Mouse (Mus musculus) left cerebral cortex, postnatal 4 days (tissue): ENCODE data around the gene Pgd. TPM values are rescaled to one million over a fixed set of nuclear protein-coding genes. Genes with fewer than 3 reads are reported as not detected.
"Not testable (repeated sequence)": the region's sequence is repeated elsewhere in the genome, so short reads cannot be mapped to it uniquely, and the experiment has no call there.

Experiments used
- DNase-seq: peaks from one replicate; pipeline ENCODE4 v3.0.0-alpha.2; 2022
- intact Hi-C: fragments of 180-260 bp; cut with DNase I; formaldehyde crosslinking; loops from one replicate; pipeline ENCODE4 v1.15.1; 2025
- total RNA-seq, 2 experiments: library from RNA; stranded (reverse); gene quantifications; 2 replicates each; pipeline ENCODE4 v1.2.3; 2021

Gene Pgd
- 10 to 100 TPM; 64.6 to 64.7 TPM for total RNA-seq

DNA sequence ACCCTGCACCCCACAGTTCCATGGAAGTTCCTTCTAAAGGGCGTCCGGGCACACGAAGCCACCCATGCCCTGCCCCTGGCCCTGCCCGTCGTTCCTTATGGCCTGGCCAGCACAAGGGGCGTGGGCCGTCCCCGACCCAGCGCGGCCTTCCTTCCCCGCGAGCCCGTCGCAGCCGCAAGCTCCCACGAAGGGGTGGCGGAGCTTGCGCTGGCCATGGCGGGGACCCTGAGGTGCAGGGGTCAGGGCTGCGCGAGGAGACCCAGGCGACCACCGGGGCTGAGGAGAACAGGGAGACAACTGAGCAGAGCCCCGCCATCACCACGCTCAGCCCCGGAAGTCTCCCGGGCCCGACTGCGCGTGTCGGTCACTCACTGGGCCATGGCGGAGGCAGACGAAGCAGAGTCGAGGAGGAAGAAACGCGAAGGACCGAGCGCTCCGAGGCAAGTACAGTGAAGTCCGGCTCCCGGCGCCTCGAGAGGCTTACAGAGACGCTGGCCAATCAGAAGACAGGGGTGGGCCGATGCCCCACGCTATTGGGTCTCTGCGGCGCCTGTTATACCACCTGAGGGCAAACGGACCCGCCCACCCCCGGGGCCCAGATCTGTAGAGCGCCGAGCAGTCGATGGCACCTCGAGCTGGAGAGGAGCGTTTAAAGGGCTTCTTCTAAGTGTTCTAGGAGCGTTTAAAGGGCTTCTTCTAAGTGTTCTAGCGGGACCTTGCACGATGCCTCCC, at the start of gene Pgd:
TSS of gene Pgd (minus strand) at position 557 of the 732 bp plus-strand sequence.
- intact Hi-C loops: no loop called here
- DNase-seq: peak; percentile 97

GRCm38 (mm10) chr4:149215982-149216381, 49.4 kb upstream of the Pgd start:
- intact Hi-C loops: no loop called here
- DNase-seq: no peak

DNA sequence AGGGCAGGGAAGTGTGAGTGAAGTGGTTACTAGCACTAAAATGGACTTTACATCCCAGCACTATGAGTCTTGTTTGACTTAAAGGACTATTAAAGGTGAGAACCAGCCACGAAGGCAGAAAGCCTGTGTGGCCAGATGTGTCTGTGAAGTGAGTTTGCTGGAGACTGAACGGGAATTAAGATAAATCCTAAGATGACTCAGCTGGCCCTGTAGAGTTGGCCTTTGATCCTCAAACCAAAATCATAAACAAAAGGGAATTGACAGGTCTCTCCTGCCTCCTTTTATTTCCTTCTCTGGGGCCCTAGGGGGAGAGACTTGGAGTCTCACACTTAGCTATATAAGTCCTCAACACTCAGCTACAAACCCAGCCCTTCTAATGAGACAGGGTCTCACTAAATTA, 48.8 kb upstream of the Pgd start:
- no peak for DNase-seq
- intact Hi-C loops: no loop called here

DNA sequence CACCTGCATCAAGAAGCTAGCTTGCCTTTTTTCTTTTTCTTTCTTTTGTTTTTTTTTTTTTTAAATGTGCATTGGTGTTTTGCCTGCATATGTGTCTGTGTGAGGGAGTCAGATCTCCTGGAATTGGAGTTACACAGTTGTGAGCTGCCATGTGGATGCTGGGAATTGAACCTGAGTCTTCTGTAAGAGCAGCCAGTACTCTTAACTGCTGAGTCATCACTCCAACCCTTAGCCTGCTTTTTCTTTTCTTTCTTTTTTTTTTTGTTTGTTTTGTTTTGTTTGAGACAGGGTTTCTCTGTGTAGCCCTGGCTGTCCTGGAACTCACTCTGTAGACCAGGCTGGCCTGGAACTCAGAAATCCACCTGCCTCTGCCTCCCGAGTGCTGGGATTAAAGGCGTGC, 47.9 kb upstream of the Pgd start:
- intact Hi-C loops, DNase-seq: not testable (repeated sequence)

DNA sequence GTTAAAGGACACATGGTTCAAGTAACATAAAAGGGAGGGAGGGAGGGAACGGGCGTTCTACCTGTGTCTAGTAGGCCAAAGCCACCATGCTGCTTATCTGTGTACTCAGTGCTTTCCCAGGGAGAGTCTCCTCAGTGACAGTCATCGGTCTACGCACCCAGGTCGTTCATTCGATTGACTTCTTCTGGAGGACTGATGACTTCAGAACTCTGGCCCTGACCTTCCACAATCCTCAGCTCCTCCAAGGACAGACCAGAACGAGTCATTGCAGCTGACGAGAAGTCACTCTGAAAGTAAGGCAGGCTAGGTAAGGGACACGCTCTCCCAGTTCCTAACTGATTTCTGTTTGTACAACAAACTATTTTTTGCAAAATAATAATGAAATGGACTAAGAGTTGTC, 46.9 kb upstream of the Pgd start:
- no peak for DNase-seq
- intact Hi-C loops: no loop called here

DNA sequence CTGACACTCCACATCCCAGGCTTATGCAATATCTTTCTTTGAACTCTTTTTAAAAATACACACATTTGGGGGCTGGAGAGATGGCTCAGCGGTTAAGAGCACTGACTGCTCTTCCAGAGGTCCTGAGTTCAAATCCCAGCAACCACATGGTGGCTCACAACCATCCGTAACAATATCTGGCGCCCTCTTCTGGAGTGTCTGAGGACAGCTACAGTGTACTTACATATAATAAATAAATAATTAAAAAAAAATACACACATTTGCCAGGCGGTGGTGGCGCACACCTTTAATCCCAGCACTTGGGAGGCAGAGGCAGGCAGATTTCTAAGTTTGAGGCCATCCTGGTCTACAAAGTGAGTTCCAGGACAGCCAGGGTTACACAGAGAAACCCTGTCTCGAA, 44.9 kb upstream of the Pgd start:
- DNase-seq, intact Hi-C loops: not testable (repeated sequence)

GRCm38 (mm10) chr4:149202467-149202866, 35.9 kb upstream of the Pgd start:
- intact Hi-C loops: no loop called here
- DNase-seq: no peak

GRCm38 (mm10) chr4:149201110-149201509, 34.5 kb upstream of the Pgd start:
- DNase-seq: no peak
- intact Hi-C loops: no loop called here

DNA sequence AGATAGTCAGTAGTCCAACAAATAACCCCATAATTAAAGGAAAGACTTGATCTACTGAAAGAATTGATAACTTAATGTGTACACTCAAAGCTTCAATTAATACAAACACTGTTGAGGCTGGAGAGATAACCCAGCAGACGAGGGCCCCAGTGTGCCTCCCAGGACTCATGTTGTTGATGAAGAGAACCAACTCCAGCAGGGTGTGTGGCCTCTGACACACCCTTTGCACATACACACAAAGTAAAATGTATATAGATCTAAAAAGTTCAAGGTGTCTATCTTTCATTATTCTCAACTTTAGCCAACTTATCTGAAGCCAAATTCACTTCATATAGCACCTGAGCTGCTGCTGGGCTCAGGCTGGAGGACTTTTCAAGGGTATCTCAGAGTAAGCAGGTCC, 30.6 kb upstream of the Pgd start:
- DNase-seq: no peak
- intact Hi-C loops: no loop called here

- no peak for DNase-seq
- intact Hi-C loops: no loop called here
These were observed 24.5 kb upstream of the Pgd start for GRCm38 (mm10) chr4:149191103-149191502.

- no peak for DNase-seq
- intact Hi-C loops: no loop called here
These were observed 22.0 kb upstream of the Pgd start for GRCm38 (mm10) chr4:149188563-149188962.

DNA sequence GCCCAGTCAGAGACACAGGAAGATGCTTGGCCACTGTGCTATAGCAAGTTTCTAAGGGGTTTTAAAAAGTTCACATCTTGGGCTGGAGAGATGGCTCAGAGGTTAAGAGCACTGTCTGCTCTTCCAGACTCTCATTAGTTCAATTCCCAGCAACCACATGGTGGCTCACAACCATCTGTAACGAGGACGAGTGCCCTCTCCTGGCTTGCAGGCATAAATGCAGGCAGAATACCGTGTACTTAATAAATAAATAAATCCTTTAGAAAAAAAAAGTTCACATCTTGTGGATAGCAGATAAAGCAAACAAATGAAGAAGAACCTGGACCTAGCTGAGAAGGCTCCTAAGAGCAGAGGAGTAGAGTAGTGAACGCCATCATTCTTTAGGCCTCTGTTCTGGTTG, 16.2 kb upstream of the Pgd start:
- intact Hi-C loops: no loop called here
- DNase-seq: no peak

- no peak for DNase-seq
- intact Hi-C loops: no loop called here
These were observed 15.6 kb upstream of the Pgd start for GRCm38 (mm10) chr4:149182192-149182591.

- intact Hi-C loops: no loop called here
- DNase-seq: no peak
These were observed 13.0 kb upstream of the Pgd start for GRCm38 (mm10) chr4:149179573-149179972.

- no peak for DNase-seq
- intact Hi-C loops: no loop called here
These were observed 12.6 kb upstream of the Pgd start for GRCm38 (mm10) chr4:149179160-149179559.

DNA sequence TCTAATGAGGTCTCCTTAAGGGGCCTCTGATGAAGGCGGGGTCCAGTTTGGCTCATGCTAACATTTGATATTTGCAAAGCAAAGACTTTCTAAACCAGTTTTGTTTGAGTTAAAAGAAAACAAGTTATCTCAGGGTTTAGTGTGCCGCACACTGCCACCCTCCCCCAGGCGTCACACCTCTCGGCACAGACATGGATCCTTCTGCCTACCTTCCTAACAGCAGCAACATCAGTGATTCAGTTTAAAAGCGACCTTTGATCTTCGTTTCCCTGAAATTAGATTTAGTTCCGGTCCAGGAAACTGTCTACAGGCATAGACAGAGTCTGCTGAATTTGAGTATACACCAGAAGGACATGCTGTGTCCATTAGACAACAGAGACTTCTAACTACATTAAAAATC, 11.8 kb upstream of the Pgd start:
- DNase-seq: no peak
- intact Hi-C loops: no loop called here

DNA sequence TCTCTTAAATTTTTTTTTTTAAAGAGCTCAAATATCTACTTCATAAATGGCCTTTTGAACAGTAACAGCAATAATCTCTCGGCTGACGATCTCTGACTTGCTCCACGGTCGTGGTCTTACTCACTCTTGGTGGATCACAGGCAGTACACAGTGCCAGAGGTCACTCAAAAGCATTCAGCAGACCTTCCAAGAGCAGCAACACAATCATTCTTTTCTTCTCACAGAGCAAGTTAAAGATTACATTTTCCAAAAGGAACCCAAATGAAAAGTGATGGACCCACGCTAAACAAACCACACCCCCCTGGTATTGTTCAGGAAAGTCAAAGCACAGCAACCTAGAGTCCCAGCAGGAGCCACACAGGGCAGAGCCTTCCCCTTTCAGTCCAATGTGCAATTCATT, 10.5 kb upstream of the Pgd start:
- intact Hi-C loops: no loop called here
- DNase-seq: no peak

GRCm38 (mm10) chr4:149176645-149177044, 10.1 kb upstream of the Pgd start:
- intact Hi-C loops: no loop called here

DNA sequence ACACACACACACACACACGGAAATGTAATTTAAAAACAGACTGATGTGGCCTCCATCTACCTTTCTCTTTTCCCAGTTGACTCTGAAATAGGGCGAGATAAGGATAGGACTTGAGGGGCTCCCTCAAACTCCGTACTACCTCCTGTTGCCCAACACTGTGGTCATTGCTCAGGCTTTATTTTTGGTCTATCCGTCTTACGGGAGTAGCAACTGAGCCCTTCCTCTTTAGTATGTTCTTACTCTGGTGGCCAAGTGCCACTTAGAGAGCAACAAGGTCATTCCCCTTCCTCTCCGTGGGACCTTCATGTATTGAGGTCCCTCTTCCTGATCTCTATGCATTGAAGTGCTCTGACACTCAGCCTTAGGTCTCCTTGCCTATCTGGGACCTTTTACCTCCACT, 7.1 kb upstream of the Pgd start:
- intact Hi-C loops: no loop called here
- no peak for DNase-seq

More at GRCm38 (mm10) chr4:149176645-149177044, 10.1 kb upstream of the Pgd start:
- DNase-seq: no peak

- peak; percentile 53 for DNase-seq
- intact Hi-C loops: no loop called here
These were observed 6.1 kb upstream of the Pgd start for GRCm38 (mm10) chr4:149172666-149173065.

DNA sequence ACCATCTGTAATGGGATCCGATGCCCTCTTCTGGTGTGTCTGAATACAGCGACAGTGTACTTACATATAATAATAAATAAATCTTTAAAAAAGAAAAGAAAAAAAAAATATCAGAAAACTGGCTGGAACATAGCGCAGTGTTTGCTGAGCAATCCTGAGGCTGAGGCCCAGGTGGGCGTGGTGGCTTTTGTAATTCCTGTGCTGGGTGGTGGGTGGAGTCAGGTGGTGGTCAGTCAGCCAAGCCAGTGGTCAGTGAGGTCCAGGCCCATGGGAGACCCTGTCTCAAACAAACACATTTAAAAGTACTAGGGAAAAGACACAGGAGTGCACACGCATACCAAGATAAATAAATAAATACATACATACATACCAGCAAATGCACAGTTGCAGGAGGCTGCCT, 5.5 kb upstream of the Pgd start:
- intact Hi-C loops: no loop called here
- no peak for DNase-seq

DNA sequence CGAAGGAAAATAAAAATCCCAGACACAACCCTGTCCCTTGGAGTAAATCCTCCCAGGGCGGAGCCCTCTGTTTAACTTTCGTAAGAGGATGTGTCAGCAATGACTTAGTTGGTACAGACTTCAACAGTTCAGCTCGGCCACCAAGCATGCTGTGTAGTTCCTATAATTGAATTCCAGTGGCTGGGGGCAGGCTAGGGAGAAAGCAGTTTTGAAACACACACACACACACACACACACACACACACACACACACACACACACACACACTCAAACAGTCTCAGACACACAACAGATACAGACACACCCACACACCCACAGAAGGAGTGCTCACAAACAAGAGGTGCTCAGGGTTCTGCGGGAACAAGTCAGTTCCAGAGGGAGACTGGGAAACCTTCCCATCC, 5.0 kb upstream of the Pgd start:
- no peak for DNase-seq
- intact Hi-C loops: no loop called here

DNA sequence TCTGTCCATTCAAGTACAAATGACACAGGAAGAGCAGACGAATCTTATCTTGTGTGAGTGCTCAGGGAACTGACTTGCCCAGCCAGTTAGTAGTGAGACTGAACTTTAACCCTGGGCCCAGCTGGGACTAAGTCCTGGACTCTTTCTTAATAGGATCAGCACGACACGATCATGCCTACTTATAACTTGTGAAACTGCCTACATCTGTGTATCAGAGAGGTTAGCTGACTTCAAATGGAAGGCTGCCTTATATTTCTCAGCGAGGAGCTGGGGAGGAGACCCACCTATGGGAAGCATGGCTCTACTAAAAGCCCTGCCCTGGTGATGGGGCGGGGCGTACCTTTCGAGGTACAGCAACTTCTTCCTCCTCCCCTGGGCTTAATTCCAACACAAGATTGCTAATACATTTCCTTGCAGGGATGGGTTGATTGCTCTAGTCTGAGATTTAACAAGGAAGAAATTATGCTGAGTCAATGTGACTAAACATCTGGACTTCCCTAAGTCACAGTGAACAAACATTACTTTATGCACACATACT, 3.9 kb upstream of the Pgd start:
- DNase-seq: no peak
- intact Hi-C loops: no loop called here
